Comparison of ENCODE assay signal across 9 mouse cellular contexts in the genomic region with DNA sequence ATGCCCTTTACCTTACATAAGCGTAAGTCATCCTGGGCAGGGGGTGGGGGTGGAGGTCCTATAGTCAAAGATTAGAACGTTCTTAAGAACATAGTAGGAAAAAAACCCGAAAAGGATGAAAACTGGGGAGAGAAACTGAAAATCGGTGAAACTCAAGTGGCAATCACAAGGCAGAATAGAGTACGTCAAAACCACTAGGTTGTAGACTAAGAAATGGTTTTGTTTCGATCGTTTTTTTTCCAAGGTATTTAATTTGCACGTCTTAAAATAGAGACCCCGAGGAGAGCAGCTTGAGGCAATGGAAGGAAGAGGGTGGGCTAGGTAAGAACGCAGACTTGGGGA. TPM values are rescaled to one million over a fixed set of nuclear protein-coding genes. Genes with fewer than 3 reads are reported as not detected.
DNase-seq lines count a peak whose midpoint lies in the region; ATAC-seq and TF ChIP-seq lines count a peak whose summit lies in the region.
"Had no signal": no experiment of that assay in that cellular context is flagged by ENCODE, and none has a peak within 500 bp of the region (broad histone marks: within the 10 kb centered on the region; RNA-seq: fewer than 3 reads in every experiment).

No protein-coding gene starts in this region.

- H3K36me3 ChIP-seq in heart, postnatal 0 days (replicated peaks; ENCODE audit: control insufficient read depth, insufficient read depth, low read length) = no peaks in the 10 kb centered on the region
- H3K36me3 ChIP-seq in G1E (replicated peaks) = no peaks in the 10 kb centered on the region
- no peaks in the 10 kb centered on the region for H3K36me3 ChIP-seq in hindbrain, embryonic 10.5 days
- no peaks in the 10 kb centered on the region for H3K36me3 ChIP-seq in midbrain, embryonic 11.5 days (ENCODE audit: control insufficient read depth, insufficient read depth, low read length)

- ATAC-seq in heart, postnatal 0 days (ENCODE audit: insufficient read depth, low read depth) = no peak
- no peak for ATAC-seq in G1E (ENCODE audit: extremely low read depth, insufficient number of reproducible peaks, low FRiP score, poor library complexity, severe bottlenecking)
- ATAC-seq in midbrain, embryonic 11.5 days (ENCODE audit: low FRiP score) = no peak

- TF ChIP-seq CTCF in heart, postnatal 0 days (IDR thresholded peaks at IDR 0.05; ENCODE audit: low read depth) = no peak
- no peak for TF ChIP-seq CTCF in G1E (IDR thresholded peaks at IDR 0.05; ENCODE audit: low read depth, low read length)

- no peak overlapping the region for H3K27ac ChIP-seq in heart, postnatal 0 days (ENCODE audit: low read depth)
- H3K27ac ChIP-seq in hindbrain, embryonic 10.5 days = peak overlapping the region; percentile 93
- H3K27ac ChIP-seq in midbrain, embryonic 11.5 days (ENCODE audit: low read depth, low read length) = no peak overlapping the region

- peak overlapping the region; percentile 94 for H3K4me2 ChIP-seq in heart, postnatal 0 days (ENCODE audit: low read depth, low read length)
- H3K4me2 ChIP-seq in midbrain, embryonic 11.5 days = peak overlapping the region; percentile 50

- peak overlapping the region; percentile 82 for H3K4me3 ChIP-seq in heart, postnatal 0 days (ENCODE audit: low read depth, low read length)
- H3K4me3 ChIP-seq in G1E (ENCODE audit: low read depth, low read length) = peak overlapping the region; percentile 96
- peak overlapping the region; percentile 89 for H3K4me3 ChIP-seq in hindbrain, embryonic 10.5 days
- H3K4me3 ChIP-seq in midbrain, embryonic 11.5 days (ENCODE audit: low read depth, low read length) = peak overlapping the region; percentile 73

- peaks cover 16% of the 10 kb centered on the region for H3K4me1 ChIP-seq in heart, postnatal 0 days (ENCODE audit: control insufficient read depth, insufficient read depth)
- H3K4me1 ChIP-seq in G1E (ENCODE audit: insufficient read depth, low read depth, low read length) = peaks cover 39% of the 10 kb centered on the region
- H3K4me1 ChIP-seq in hindbrain, embryonic 10.5 days (replicated peaks) = peaks cover 27% of the 10 kb centered on the region
- no peaks in the 10 kb centered on the region; the same call in 1 of the 2 replicates for H3K4me1 ChIP-seq in midbrain, embryonic 11.5 days (ENCODE audit: control insufficient read depth, insufficient read depth, low read length)

- peak overlapping the region; percentile 82; the same call in 1 of the 2 replicates for H3K9ac ChIP-seq in heart, postnatal 0 days (replicated peaks; ENCODE audit: low read depth, low read length)
- peak overlapping the region; percentile 86 for H3K9ac ChIP-seq in midbrain, embryonic 11.5 days (ENCODE audit: low read length)

- WGBS in heart, postnatal 0 days = 17% methylated on average over 10 of the region's 10 CpGs
- 16% methylated on average over 10 of the region's 10 CpGs for WGBS in hindbrain, embryonic 10.5 days
- 14% methylated on average over 10 of the region's 10 CpGs for WGBS in midbrain, embryonic 11.5 days

- no peaks in the 10 kb centered on the region for H3K27me3 ChIP-seq in heart, postnatal 0 days (ENCODE audit: control insufficient read depth, insufficient read depth, low read length)
- H3K27me3 ChIP-seq in G1E (ENCODE audit: insufficient read depth, low read length) = no peaks in the 10 kb centered on the region
- H3K27me3 ChIP-seq in hindbrain, embryonic 10.5 days (ENCODE audit: insufficient read depth, poor library complexity, severe bottlenecking) = peaks cover 21% of the 10 kb centered on the region
- no peaks in the 10 kb centered on the region; the same call in 1 of the 2 replicates for H3K27me3 ChIP-seq in midbrain, embryonic 11.5 days (ENCODE audit: control insufficient read depth, insufficient read depth, low read length)
- H3K27me3 ChIP-seq: Patski had no signal

- no peak for DNase-seq in heart, postnatal 0 days (ENCODE audit: low spot score)
- no peak for DNase-seq in heart, postnatal 25 days (ENCODE audit: low spot score)
- DNase-seq in G1E (ENCODE audit: low spot score) = no peak
- no peak for DNase-seq in hindbrain, embryonic 10.5 days (ENCODE audit: low spot score)
- no peak for DNase-seq in midbrain, embryonic 11.5 days (ENCODE audit: low spot score, missing footprints)
- DNase-seq in left cerebral cortex, postnatal 10 days (ENCODE audit: extremely low spot score in 1 of 2, low spot score in 2 of 2) = no peak
- DNase-seq in adrenal gland, adult (ENCODE audit: inconsistent age in 2 of 2, low spot score in 1 of 2) = no peak
- DNase-seq in spleen, adult 18-20 months = no peak

- TF ChIP-seq EP300 in heart, postnatal 0 days (IDR thresholded peaks at IDR 0.05; ENCODE audit: low read depth) = no peak

- H3K9me3 ChIP-seq in heart, postnatal 0 days (replicated peaks; ENCODE audit: control insufficient read depth, low read length) = no peaks in the 10 kb centered on the region
- H3K9me3 ChIP-seq in G1E (replicated peaks) = no peaks in the 10 kb centered on the region
- no peaks in the 10 kb centered on the region for H3K9me3 ChIP-seq in hindbrain, embryonic 10.5 days
- no peaks in the 10 kb centered on the region for H3K9me3 ChIP-seq in midbrain, embryonic 11.5 days (ENCODE audit: control insufficient read depth, low read length)

- intact Hi-C loops in heart, postnatal 25 days (cut with DNase I) = loop anchor here (5.0 kb wide), 1 partner anchor 205 kb away; no protein-coding TSS in a partner anchor
- intact Hi-C loops in left cerebral cortex, postnatal 10 days (cut with DNase I) = loop anchor here (2.0 to 5.0 kb wide), 2 partner anchors 110 to 151 kb away; no protein-coding TSS in a partner anchor

RNA-seq across cellular contexts. Expression of a gene that starts 1.2 kb away (rescaled TPM):
- 23.9 and 40.9 TPM in 2 replicates for total RNA-seq in heart, postnatal 0 days (2014; rRNA removed; ENCODE audit: low replicate concordance)
- polyA plus RNA-seq in heart, postnatal 0 days (2015; fragmentation: Nextera tagmentation; extraction: Ambion mirVana) = 7.0 and 9.1 TPM in 2 replicates
- total RNA-seq in heart, postnatal 25 days (2021) = 10 to 100 TPM; 22.1 to 25.3 TPM
- 71.8 and 72.8 TPM in 2 replicates for total RNA-seq in G1E (2014; fragmentation: Nextera tagmentation)
- 15.2 and 18.7 TPM in 2 replicates for total RNA-seq in G1E (2017)
- polyA plus RNA-seq in G1E (2012) = 21.1 and 22.4 TPM in 2 replicates
- 14.2 and 14.7 TPM in 2 replicates for polyA plus RNA-seq in hindbrain, embryonic 10.5 days (2016; fragmentation: Nextera tagmentation; extraction: Ambion mirVana)
- 13.1 and 14.4 TPM in 2 replicates for polyA plus RNA-seq in midbrain, embryonic 11.5 days (2014; fragmentation: Nextera tagmentation; extraction: Ambion mirVana)
- total RNA-seq in left cerebral cortex, postnatal 10 days (2021) = 10 to 100 TPM; 48.8 to 49.8 TPM

RNA-seq across cellular contexts. Expression of a gene that starts 53.0 kb away (rescaled TPM):
- not detected in 2 replicates for total RNA-seq in heart, postnatal 0 days (2014; rRNA removed; ENCODE audit: low replicate concordance)
- not detected in 2 replicates for polyA plus RNA-seq in heart, postnatal 0 days (2015; fragmentation: Nextera tagmentation; extraction: Ambion mirVana)
- not detected for total RNA-seq in heart, postnatal 25 days (2021)
- total RNA-seq in G1E (2014; fragmentation: Nextera tagmentation) (not detected in 2 replicates), G1E (2017) (not detected in 2 replicates)
- polyA plus RNA-seq in G1E (2012) = not detected in 2 replicates
- polyA plus RNA-seq in hindbrain, embryonic 10.5 days (2016; fragmentation: Nextera tagmentation; extraction: Ambion mirVana) = not detected in 2 replicates
- polyA plus RNA-seq in midbrain, embryonic 11.5 days (2014; fragmentation: Nextera tagmentation; extraction: Ambion mirVana) = not detected in 2 replicates
- not detected for total RNA-seq in left cerebral cortex, postnatal 10 days (2021)
- polyA plus RNA-seq: Patski had no signal
